Mouse (Mus musculus): ENCODE results near the gene Camta2.
A peak's percentile ranks its signal among the peaks of the same experiment; 100 is the strongest.

DNA sequence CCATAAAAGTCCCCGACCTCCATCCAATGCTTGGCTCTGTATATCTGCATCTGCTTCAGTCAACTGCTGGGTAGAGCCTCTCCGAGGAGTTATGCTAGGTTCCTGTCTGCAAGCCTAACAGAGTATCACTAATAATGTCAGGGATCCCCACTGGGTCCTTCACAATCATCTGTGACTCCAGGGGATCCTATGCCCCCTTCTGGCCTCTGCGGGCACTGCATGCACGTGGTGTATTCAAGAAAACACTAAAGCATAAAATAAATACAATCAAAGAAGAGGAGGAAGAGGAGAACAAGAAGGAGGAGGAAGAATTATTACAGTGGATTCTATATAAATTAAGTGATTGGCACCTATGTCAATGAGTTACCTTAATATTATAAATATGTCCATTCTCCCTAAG is 62.4 kb downstream of the Camta2 start:
- peak; percentile 92 for TF ChIP-seq CTCF (conservative IDR thresholded peaks at IDR 0.05; ENCODE audit: low read length)
- TF ChIP-seq NANOG (IDR thresholded peaks at IDR 0.05; ENCODE audit: borderline replicate concordance, low read length) = no peak
- TF ChIP-seq POU5F1 (IDR thresholded peaks at IDR 0.05; ENCODE audit: borderline replicate concordance, low read length) = no peak

Measured in E14TG2a.4 (cell line).